Mouse (Mus musculus) MEL (cell line): ENCODE results near the gene Pde4dip. TPM values are rescaled to one million over a fixed set of nuclear protein-coding genes. Genes with fewer than 3 reads are reported as not detected.

Experiments
- DNase-seq: peaks from one replicate; pipeline ENCODE4 v3.0.0; 2011; ENCODE audit warnings: low read depth, low spot score
- H3K27ac ChIP-seq: 2 replicates; pipeline ENCODE4 v1.5.1; 2012; ENCODE audit warnings: low read depth, mild to moderate bottlenecking, control low read depth, low read length, moderate library complexity; ENCODE audit not compliant: control insufficient read depth
- H3K27me3 ChIP-seq, 2 experiments: fragments of 150-350 bp in 1 of 2; sonication (generic) in 1 of 2; 2 replicates each; pipeline ENCODE4 v1.6.1; 2012; ENCODE audit warnings: low read length in 2 of 2, mild to moderate bottlenecking in 2 of 2, improper control_type of control experiment in 1 of 2, moderate library complexity in 1 of 2; ENCODE audit not compliant: insufficient read depth in 2 of 2, control insufficient read depth in 1 of 2
- H3K36me3 ChIP-seq, 2 experiments: 2 replicates each; pipeline ENCODE4 v1.6.1; 2012 to 2014; ENCODE audit warnings: low read length in 2 of 2, improper control_type of control experiment in 1 of 2, inconsistent platforms in 1 of 2, mild to moderate bottlenecking in 1 of 2; ENCODE audit not compliant: insufficient read depth in 2 of 2, control insufficient read depth in 1 of 2
- H3K4me1 ChIP-seq, 2 experiments: fragments of 150-350 bp in 1 of 2; sonication (generic) in 1 of 2; 2 replicates each; pipeline ENCODE4 v1.6.1; 2012; ENCODE audit warnings: low read length in 2 of 2, improper control_type of control experiment in 1 of 2, mild to moderate bottlenecking in 1 of 2; ENCODE audit not compliant: insufficient read depth in 2 of 2, control insufficient read depth in 1 of 2
- H3K4me3 ChIP-seq, 2 experiments: fragments of 150-350 bp in 1 of 2; sonication (generic) in 1 of 2; 2 replicates each; pipeline ENCODE4 v1.5.1; 2012; ENCODE audit warnings: low read depth in 2 of 2, low read length in 2 of 2, mild to moderate bottlenecking in 2 of 2, moderate library complexity in 2 of 2, control low read depth in 1 of 2, improper control_type of control experiment in 1 of 2; ENCODE audit not compliant: control insufficient read depth in 1 of 2, insufficient read depth in 1 of 2
- H3K79me2 ChIP-seq: 2 replicates; pipeline ENCODE4 v1.6.1; 2012; ENCODE audit warnings: mild to moderate bottlenecking, low read length, moderate library complexity; ENCODE audit not compliant: control insufficient read depth, poor library complexity, insufficient read depth
- H3K9ac ChIP-seq: 2 replicates; pipeline ENCODE4 v1.6.1; 2012; ENCODE audit warnings: low read depth, mild to moderate bottlenecking, control low read depth, low read length, moderate library complexity; ENCODE audit not compliant: control insufficient read depth, poor library complexity, severe bottlenecking
- H3K9me3 ChIP-seq: fragments of 150-350 bp; sonication (generic); replicated peaks from 2 replicates; pipeline ENCODE4 v1.6.1; 2012; ENCODE audit warnings: mild to moderate bottlenecking, low read length, improper control_type of control experiment, moderate library complexity; ENCODE audit not compliant: insufficient read depth
- BHLHE40 ChIP-seq: IDR thresholded peaks from 2 replicates; pipeline ENCODE4 v1.6.1; 2012; ENCODE audit warnings: low read depth, mild to moderate bottlenecking, inconsistent platforms, low read length, improper control_type of control experiment, borderline replicate concordance
- CHD1 ChIP-seq: IDR thresholded peaks from 2 replicates; pipeline ENCODE4 v1.6.1; 2012; ENCODE audit warnings: low read depth, mild to moderate bottlenecking, inconsistent platforms, low read length, improper control_type of control experiment
- CHD2 ChIP-seq: IDR thresholded peaks from 2 replicates; pipeline ENCODE4 v1.6.1; 2011; ENCODE audit warnings: low read length, improper control_type of control experiment
- E2F4 ChIP-seq: IDR thresholded peaks from 2 replicates; pipeline ENCODE4 v1.6.1; 2011; ENCODE audit warnings: low read depth, low read length, improper control_type of control experiment, borderline replicate concordance
- ELF1 ChIP-seq: IDR thresholded peaks from 2 replicates; pipeline ENCODE4 v1.6.1; 2014; ENCODE audit warnings: low read depth, mild to moderate bottlenecking, inconsistent platforms, low read length, improper control_type of control experiment, moderate library complexity
- EP300 ChIP-seq, 2 experiments: IDR thresholded peaks; 2 replicates each; pipeline ENCODE4 v1.6.1; 2011; ENCODE audit warnings: improper control_type of control experiment in 2 of 2, low read length in 2 of 2, low read depth in 1 of 2, mild to moderate bottlenecking in 1 of 2
- ETS1 ChIP-seq: IDR thresholded peaks from 2 replicates; pipeline ENCODE4 v1.6.1; 2012; ENCODE audit warnings: low read depth, mild to moderate bottlenecking, inconsistent platforms, low read length, improper control_type of control experiment, moderate library complexity
- GABPA ChIP-seq: IDR thresholded peaks from 2 replicates; pipeline ENCODE4 v1.6.1; 2012; ENCODE audit warnings: low read depth, mild to moderate bottlenecking, inconsistent platforms, low read length, improper control_type of control experiment, moderate library complexity
- GATA1 ChIP-seq: IDR thresholded peaks from 2 replicates; pipeline ENCODE4 v1.6.1; 2011; ENCODE audit warnings: low read depth, low read length, improper control_type of control experiment
- HCFC1 ChIP-seq: IDR thresholded peaks from 2 replicates; pipeline ENCODE4 v1.6.1; 2012; ENCODE audit warnings: low read depth, mild to moderate bottlenecking, inconsistent platforms, low read length, improper control_type of control experiment, moderate library complexity
- JUND ChIP-seq: IDR thresholded peaks from 2 replicates; pipeline ENCODE4 v1.6.1; 2011; ENCODE audit warnings: low read depth, mild to moderate bottlenecking, improper control_type of control experiment, low read length
- KAT2A ChIP-seq: conservative IDR thresholded peaks from 2 replicates; pipeline ENCODE4 v1.6.1; 2012; ENCODE audit warnings: low read depth, low read length, improper control_type of control experiment, inconsistent platforms
- MAFK ChIP-seq: IDR thresholded peaks from 2 replicates; pipeline ENCODE4 v1.6.1; 2011; ENCODE audit warnings: low read depth, mild to moderate bottlenecking, low read length, improper control_type of control experiment, borderline replicate concordance
- MAX ChIP-seq: IDR thresholded peaks from 2 replicates; pipeline ENCODE4 v1.6.1; 2011; ENCODE audit warnings: low read length, improper control_type of control experiment
- MAZ ChIP-seq: IDR thresholded peaks from 2 replicates; pipeline ENCODE4 v1.6.1; 2012; ENCODE audit warnings: low read depth, mild to moderate bottlenecking, inconsistent platforms, low read length, improper control_type of control experiment
- MXI1 ChIP-seq: IDR thresholded peaks from 2 replicates; pipeline ENCODE4 v1.6.1; 2011; ENCODE audit warnings: mild to moderate bottlenecking, low read depth, low read length, improper control_type of control experiment
- MYB ChIP-seq: IDR thresholded peaks from 2 replicates; pipeline ENCODE4 v1.6.1; 2011; ENCODE audit warnings: mild to moderate bottlenecking, low read depth, low read length, improper control_type of control experiment
- NELFE ChIP-seq: IDR thresholded peaks from 2 replicates; pipeline ENCODE4 v1.6.1; 2011; ENCODE audit warnings: low read depth, low read length, improper control_type of control experiment
- NRF1 ChIP-seq: IDR thresholded peaks from 2 replicates; pipeline ENCODE4 v1.6.1; 2014; ENCODE audit warnings: low read depth, mild to moderate bottlenecking, inconsistent platforms, low read length, improper control_type of control experiment, moderate library complexity; ENCODE audit not compliant: poor library complexity, insufficient read depth, severe bottlenecking
- POLR2A ChIP-seq, 2 experiments: IDR thresholded peaks; 2 replicates each; pipeline ENCODE4 v1.6.1; 2011 to 2012; ENCODE audit warnings: low read length in 2 of 2, mild to moderate bottlenecking in 2 of 2, control low read depth in 1 of 2, improper control_type of control experiment in 1 of 2, low read depth in 1 of 2, moderate library complexity in 1 of 2; ENCODE audit not compliant: control insufficient read depth in 1 of 2, insufficient read depth in 1 of 2, poor library complexity in 1 of 2
- POLR2AphosphoS2 ChIP-seq: IDR thresholded peaks from 2 replicates; pipeline ENCODE4 v1.6.1; 2011; ENCODE audit warnings: low read length, improper control_type of control experiment
- POLR2AphosphoS5 ChIP-seq: IDR thresholded peaks from 2 replicates; pipeline ENCODE4 v1.6.1; 2012; ENCODE audit warnings: low read depth, borderline replicate concordance, mild to moderate bottlenecking, inconsistent platforms, low read length, moderate library complexity, mixed read lengths
- RCOR1 ChIP-seq: IDR thresholded peaks from 2 replicates; pipeline ENCODE4 v1.6.1; 2012; ENCODE audit warnings: low read depth, mild to moderate bottlenecking, inconsistent platforms, low read length, improper control_type of control experiment
- SIN3A ChIP-seq: IDR thresholded peaks from 2 replicates; pipeline ENCODE4 v1.6.1; 2012; ENCODE audit warnings: low read length, improper control_type of control experiment, inconsistent platforms
- SMC3 ChIP-seq: IDR thresholded peaks from 2 replicates; pipeline ENCODE4 v1.6.1; 2011; ENCODE audit warnings: low read depth, low read length, improper control_type of control experiment
- TBP ChIP-seq: IDR thresholded peaks from 2 replicates; pipeline ENCODE4 v1.8.0; 2011; ENCODE audit warnings: low read depth, low read length, improper control_type of control experiment
- TCF12 ChIP-seq: IDR thresholded peaks from 2 replicates; pipeline ENCODE4 v1.6.1; 2014; ENCODE audit warnings: low read depth, mild to moderate bottlenecking, inconsistent platforms, low read length, improper control_type of control experiment, moderate library complexity
- USF1 ChIP-seq: IDR thresholded peaks from 2 replicates; pipeline ENCODE4 v1.6.1; 2014; ENCODE audit warnings: low read depth, mild to moderate bottlenecking, inconsistent platforms, low read length, improper control_type of control experiment, moderate library complexity
- ZC3H11A ChIP-seq: IDR thresholded peaks from 2 replicates; pipeline ENCODE4 v1.6.1; 2012; ENCODE audit warnings: low read depth, mild to moderate bottlenecking, inconsistent platforms, low read length, improper control_type of control experiment
- ZKSCAN1 ChIP-seq: IDR thresholded peaks from 2 replicates; pipeline ENCODE4 v1.6.1; 2012; ENCODE audit warnings: low read depth, mild to moderate bottlenecking, inconsistent platforms, low read length, improper control_type of control experiment, moderate library complexity
- ZMIZ1 ChIP-seq: IDR thresholded peaks from 2 replicates; pipeline ENCODE4 v1.6.1; 2012; ENCODE audit warnings: low read depth, mild to moderate bottlenecking, inconsistent platforms, low read length, improper control_type of control experiment, moderate library complexity
- polyA plus RNA-seq, 2 experiments: library from polyadenylated mRNA; stranded (reverse) in 1 of 2; unstranded in 1 of 2; fragments of >175 nt in 1 of 2; fragments of >200 nt in 1 of 2; gene quantifications; 2 replicates each; pipeline versions ENCODE4 v1.2.1 to v1.2.4; 2012; ENCODE audit warnings: low replicate concordance in 2 of 2, low read depth in 1 of 2; ENCODE audit not compliant: insufficient read length in 2 of 2, insufficient read depth in 1 of 2, missing spikeins in 1 of 2
- total RNA-seq: library from RNA; depleted of rRNA; stranded (reverse); fragments of 300-350 nt; gene quantifications from 2 replicates; pipeline ENCODE4 v1.2.3, GENCODE M21; 2012

Gene Pde4dip
- total and polyA plus RNA-seq, 3 experiments, result 47.6 to 52.4 TPM; not detected in 1

DNA sequence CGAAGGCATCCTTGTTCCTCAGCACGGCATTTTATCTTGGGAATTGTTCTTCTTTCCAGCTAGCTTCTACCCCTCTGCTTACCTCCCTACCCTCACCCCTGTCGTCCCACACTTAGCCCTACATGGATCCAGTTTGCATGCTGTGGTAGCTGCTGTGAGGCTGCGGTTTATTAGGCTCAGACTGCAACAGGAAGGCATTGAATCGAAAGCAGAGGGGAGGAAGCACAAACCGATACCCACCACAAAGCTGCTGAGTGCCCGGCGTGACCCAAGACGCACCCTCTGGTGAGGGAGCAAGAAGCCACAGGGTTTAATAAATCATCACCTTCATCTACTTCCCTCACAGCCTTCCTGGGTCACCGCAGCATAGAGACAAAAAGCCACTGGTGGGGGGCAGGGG, 43.6 kb upstream of the Pde4dip start (continued):
- TF ChIP-seq HCFC1 (no peak), TCF12 (0 out of 2 replicates have a peak, but pooled peaks have one; percentile 19), MAZ (no peak; the same call in 1 of the 2 replicates), CHD1 (no peak), SMC3 (0 out of 2 replicates have a peak, but pooled peaks have one; percentile 15), POLR2AphosphoS5 (no peak), ZC3H11A (no peak), MYB (no peak), POLR2A (IDR thresholded peaks at IDR 0.05; ENCODE audit: control insufficient read depth in 1 of 2, insufficient read depth in 1 of 2, low read depth in 1 of 2, low read length in 2 of 2, poor library complexity in 1 of 2) (no peak; a peak in 1 of 4 replicates), KAT2A (no peak), EP300 (IDR thresholded peaks at IDR 0.05; ENCODE audit: low read depth in 1 of 2, low read length in 2 of 2) (peak in 1 of 2 experiments; percentile 51; a peak in 2 of 4 replicates)

DNA sequence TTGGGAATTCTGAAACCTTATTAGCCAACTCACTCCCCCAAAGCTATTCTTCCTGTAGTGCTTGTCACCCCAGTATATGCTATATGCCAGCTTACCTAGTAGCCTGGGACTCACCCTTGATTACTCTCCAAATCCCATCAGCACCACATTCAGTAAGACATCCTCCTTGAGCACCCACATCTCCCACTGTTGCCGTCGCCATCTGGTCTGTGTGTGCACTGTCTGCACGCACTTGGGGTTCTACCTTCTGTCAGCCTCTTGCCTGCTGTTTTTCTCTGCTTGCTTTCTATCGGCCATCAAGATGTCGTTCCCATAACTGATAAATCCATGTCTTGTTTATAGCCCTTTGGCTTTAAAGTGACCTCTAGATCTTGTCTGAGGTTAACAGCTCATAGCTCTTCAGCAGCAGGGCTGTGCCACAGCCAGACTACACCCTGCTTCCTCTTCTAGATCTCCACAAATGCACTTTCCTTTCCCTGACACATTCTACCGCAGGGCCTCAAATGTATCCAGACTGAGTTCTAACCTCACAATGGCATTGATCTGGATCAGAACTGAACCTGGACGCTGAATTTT, 42.9 kb upstream of the Pde4dip start:
- peak overlapping the region; percentile 76 for H3K9ac ChIP-seq
- peak overlapping the region; percentile 87 for H3K27ac ChIP-seq
- H3K27me3 ChIP-seq, result no peaks in the 10 kb centered on the region
- peak overlapping the region; percentile 72 to 75 for H3K4me3 ChIP-seq
- H3K9me3 ChIP-seq, result no peaks in the 10 kb centered on the region
- no peaks in the 10 kb centered on the region; the same call in 1 of the 2 replicates for H3K79me2 ChIP-seq
- no peak for TF ChIP-seq NRF1
- peak; percentile 46 for TF ChIP-seq GATA1
- TF ChIP-seq MYB, result no peak
- no peak for TF ChIP-seq ELF1
- no peak; the same call in none of the 2 replicates for TF ChIP-seq MXI1
- TF ChIP-seq ETS1, result no peak; the same call in 1 of the 2 replicates
- TF ChIP-seq HCFC1, result no peak
- TF ChIP-seq ZMIZ1, result 0 out of 2 replicates have a peak, but pooled peaks have one; percentile 22
- TF ChIP-seq GABPA, result no peak
- TF ChIP-seq ZKSCAN1, result no peak
- TF ChIP-seq KAT2A, result no peak
- TF ChIP-seq CHD2, result no peak
- TF ChIP-seq BHLHE40, result no peak
- TF ChIP-seq SIN3A, result no peak; the same call in none of the 2 replicates
- no peak for TF ChIP-seq POLR2AphosphoS2
- TF ChIP-seq MAX, result peak; percentile 15; the same call in 1 of the 2 replicates
- peak; percentile 4; the same call in 1 of the 2 replicates for TF ChIP-seq RCOR1
- no peak for TF ChIP-seq JUND
- TF ChIP-seq NELFE, result no peak
- no peak for TF ChIP-seq POLR2AphosphoS5
- no peak for TF ChIP-seq MAFK
- TF ChIP-seq TBP, result peak; percentile 51; the same call in 1 of the 2 replicates
- peak; percentile 27 to 35; a peak in 3 of 4 replicates for TF ChIP-seq EP300 (IDR thresholded peaks at IDR 0.05; ENCODE audit: low read depth in 1 of 2, low read length in 2 of 2)
- TF ChIP-seq USF1, result no peak
- TF ChIP-seq E2F4, result no peak
- H3K4me1 ChIP-seq, result peaks cover 22 to 48% of the 10 kb centered on the region in 2 experiments
- DNase-seq, result peak; percentile 82
- H3K36me3 ChIP-seq, result peaks cover 0 to 34% of the 10 kb centered on the region in 2 experiments; a peak in 2 of 4 replicates
